In genomic region chr17:28006611-28007010, GRCm38 (mm10) we compare ENCODE assay signal across 9 mouse cellular contexts.
DNase-seq lines count a peak whose midpoint lies in the region; ATAC-seq and TF ChIP-seq lines count a peak whose summit lies in the region.
"Had no signal": no experiment of that assay in that cellular context is flagged by ENCODE, and none has a peak within 500 bp of the region (broad histone marks: within the 10 kb centered on the region; RNA-seq: fewer than 3 reads in every experiment).

No protein-coding gene starts in this region.

- TF ChIP-seq CTCF in bone marrow macrophage, adult 2 months (IDR thresholded peaks at IDR 0.05; ENCODE audit: low read depth, low read length) = no peak

- 63% methylated on average over 5 of the region's 5 CpGs for WGBS in heart, embryonic 11.5 days (ENCODE audit: insufficient replicate concordance)
- WGBS in heart, embryonic 15.5 days = 58% methylated on average over 5 of the region's 5 CpGs
- WGBS in liver, embryonic 11.5 days = 55% methylated on average over 5 of the region's 5 CpGs

- H3K36me3 ChIP-seq in heart, embryonic 11.5 days (ENCODE audit: control insufficient read depth, insufficient read depth, low read length) = 0 out of 2 replicates have a peak, but pooled peaks cover 2% of the 10 kb centered on the region
- H3K36me3 ChIP-seq in heart, embryonic 15.5 days = no peaks in the 10 kb centered on the region
- H3K36me3 ChIP-seq in liver, embryonic 11.5 days (ENCODE audit: control insufficient read depth, insufficient read depth, low read length) = no peaks in the 10 kb centered on the region

- peaks cover 41% of the 10 kb centered on the region for H3K4me1 ChIP-seq in heart, embryonic 11.5 days (ENCODE audit: control insufficient read depth, insufficient read depth, low read length)
- peaks cover 23% of the 10 kb centered on the region for H3K4me1 ChIP-seq in bone marrow macrophage, adult 2 months (ENCODE audit: control insufficient read depth, insufficient read depth, low read length)
- peaks cover 49% of the 10 kb centered on the region for H3K4me1 ChIP-seq in heart, embryonic 15.5 days (replicated peaks)
- peaks cover 46% of the 10 kb centered on the region for H3K4me1 ChIP-seq in liver, embryonic 11.5 days (replicated peaks; ENCODE audit: control insufficient read depth, insufficient read depth, low read length)

- no peak for ATAC-seq in heart, embryonic 11.5 days (replicated peaks; ENCODE audit: insufficient number of reproducible peaks, low FRiP score, low TSS enrichment)
- ATAC-seq in heart, embryonic 15.5 days (replicated peaks; ENCODE audit: insufficient number of reproducible peaks, insufficient read depth, low FRiP score, low read depth) = no peak
- ATAC-seq in liver, embryonic 11.5 days (replicated peaks; ENCODE audit: low FRiP score) = no peak

- H3K27me3 ChIP-seq in heart, embryonic 11.5 days (ENCODE audit: control insufficient read depth, insufficient read depth, low read length) = no peaks in the 10 kb centered on the region
- H3K27me3 ChIP-seq in heart, embryonic 15.5 days = no peaks in the 10 kb centered on the region
- H3K27me3 ChIP-seq in liver, embryonic 11.5 days (replicated peaks; ENCODE audit: control insufficient read depth, insufficient read depth, low read length) = no peaks in the 10 kb centered on the region

- H3K9ac ChIP-seq in heart, embryonic 11.5 days (ENCODE audit: low read depth, low read length) = peak overlapping the region; percentile 64; the same call in 1 of the 2 replicates
- 0 out of 2 replicates have a peak overlapping the region, but pooled peaks have one; percentile 4 for H3K9ac ChIP-seq in heart, embryonic 15.5 days
- H3K9ac ChIP-seq in liver, embryonic 11.5 days (ENCODE audit: low read depth, low read length) = peak overlapping the region; percentile 73; the same call in 1 of the 2 replicates

- H3K9me3 ChIP-seq in heart, embryonic 11.5 days (replicated peaks; ENCODE audit: control insufficient read depth, low read length) = no peaks in the 10 kb centered on the region
- H3K9me3 ChIP-seq in heart, embryonic 15.5 days (replicated peaks) = no peaks in the 10 kb centered on the region
- H3K9me3 ChIP-seq in liver, embryonic 11.5 days (ENCODE audit: control insufficient read depth, low read length) = no peaks in the 10 kb centered on the region

- TF ChIP-seq POLR2A in bone marrow macrophage, adult 2 months (IDR thresholded peaks at IDR 0.05; ENCODE audit: borderline replicate concordance, low read depth, low read length) = no peak

- H3K4me2 ChIP-seq in heart, embryonic 11.5 days = peak overlapping the region; percentile 51
- peak overlapping the region; percentile 64 for H3K4me2 ChIP-seq in heart, embryonic 15.5 days
- H3K4me2 ChIP-seq in liver, embryonic 11.5 days = peak overlapping the region; percentile 79

- peak overlapping the region; percentile 81 for H3K27ac ChIP-seq in heart, embryonic 11.5 days (ENCODE audit: low read depth, low read length)
- peak overlapping the region; percentile 53 for H3K27ac ChIP-seq in bone marrow macrophage, adult 2 months (ENCODE audit: insufficient read depth, low read depth, low read length)
- H3K27ac ChIP-seq in heart, embryonic 15.5 days = peak overlapping the region; percentile 85
- peak overlapping the region; percentile 85 for H3K27ac ChIP-seq in liver, embryonic 11.5 days (ENCODE audit: low read depth, low read length)

- H3K4me3 ChIP-seq in heart, embryonic 11.5 days (ENCODE audit: low read depth, low read length) = no peak overlapping the region
- no peak overlapping the region for H3K4me3 ChIP-seq in bone marrow macrophage, adult 2 months (ENCODE audit: insufficient read depth, low read length)
- H3K4me3 ChIP-seq in heart, embryonic 15.5 days = peak overlapping the region; percentile 43; the same call in 1 of the 2 replicates
- H3K4me3 ChIP-seq in liver, embryonic 11.5 days (ENCODE audit: low read depth, low read length) = no peak overlapping the region

- DNase-seq in heart, adult 8-10 months (ENCODE audit: low spot score) = no peak
- no peak for DNase-seq in liver, embryonic 11.5 days (ENCODE audit: low spot score)
- DNase-seq in adipocyte (ENCODE audit: low spot score) = no peak
- no peak for DNase-seq in Muller cell, postnatal 12 days (ENCODE audit: inconsistent ontology term)
- no peak for DNase-seq in thymus, postnatal 10 days (ENCODE audit: low spot score in 2 of 2)
- DNase-seq: right cerebral cortex, postnatal 14 days had no signal

Comparison
In these comparisons a context has a peak if more than half of its experiments do, and no peak if none do; other contexts are left out.
1. H3K9ac ChIP-seq: peak in every context shown above with its lines; median percentile 73 in liver, embryonic 11.5 days; 64 in heart, embryonic 11.5 days; 4 in heart, embryonic 15.5 days.